Mouse (Mus musculus) olfactory bulb, adult 2 months (tissue): ENCODE data around the gene Sema4a.

Source experiments
- CTCF ChIP-seq: fragments of 200-500 bp; IDR thresholded peaks from 2 replicates; pipeline ENCODE4 v1.5.1; 2012; ENCODE audit warnings: low read depth, mild to moderate bottlenecking, low read length, moderate library complexity; ENCODE audit not compliant: insufficient read depth
- POLR2A ChIP-seq: fragments of 200-500 bp; IDR thresholded peaks from 2 replicates; pipeline ENCODE4 v1.6.1; 2012; ENCODE audit warnings: mild to moderate bottlenecking, low read depth, low read length, moderate library complexity; ENCODE audit not compliant: insufficient read depth

- no peak for TF ChIP-seq POLR2A
- TF ChIP-seq CTCF: no peak
Measured at GRCm38 (mm10) chr3:88493706-88494582, 33.0 kb upstream of the Sema4a start.
